Mouse (Mus musculus) cerebellum, adult 11-12 months (tissue): ENCODE measurements around the gene Armh3.

Experiments
- DNase-seq: peaks from one replicate; pipeline ENCODE4 v3.0.0; 2022

The Armh3 gene

GRCm38 (mm10) chr19:45902390-45903035 lies 95.8 kb downstream of the Armh3 start:
- DNase-seq, result peak; percentile 13

- DNase-seq, result no peak
These were observed 97.5 kb downstream of the Armh3 start for GRCm38 (mm10) chr19:45900836-45901235.

- no peak for DNase-seq
These were observed 102.6 kb downstream of the Armh3 start for GRCm38 (mm10) chr19:45895726-45896125.

- no peak for DNase-seq
These were observed 116.2 kb downstream of the Armh3 start for GRCm38 (mm10) chr19:45882056-45882455.

GRCm38 (mm10) chr19:45873320-45873719 lies 125.0 kb downstream of the Armh3 start:
- no peak for DNase-seq

GRCm38 (mm10) chr19:45855284-45855920 lies 142.9 kb downstream of the Armh3 start:
- DNase-seq, result no peak

- no peak for DNase-seq
These were observed 143.8 kb downstream of the Armh3 start for GRCm38 (mm10) chr19:45854521-45854920.

DNA sequence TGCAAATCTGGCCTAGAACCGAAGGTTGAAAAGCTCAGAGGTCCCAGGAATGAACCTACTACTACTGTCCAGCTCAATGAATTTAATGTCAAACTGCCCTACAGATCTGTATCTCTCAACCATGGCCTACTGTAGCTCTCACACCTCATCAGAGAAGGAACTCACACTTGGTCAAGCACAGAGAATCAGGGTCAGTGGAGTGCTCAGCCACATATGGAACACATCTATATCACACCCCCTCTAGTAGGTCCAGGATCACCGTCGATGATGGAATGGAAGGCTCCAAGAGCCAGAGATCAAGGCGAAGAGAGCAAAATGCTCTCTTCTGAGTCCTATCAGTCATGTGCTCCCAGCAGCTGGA lies 150.6 kb downstream of the Armh3 start:
- no peak for DNase-seq

DNA sequence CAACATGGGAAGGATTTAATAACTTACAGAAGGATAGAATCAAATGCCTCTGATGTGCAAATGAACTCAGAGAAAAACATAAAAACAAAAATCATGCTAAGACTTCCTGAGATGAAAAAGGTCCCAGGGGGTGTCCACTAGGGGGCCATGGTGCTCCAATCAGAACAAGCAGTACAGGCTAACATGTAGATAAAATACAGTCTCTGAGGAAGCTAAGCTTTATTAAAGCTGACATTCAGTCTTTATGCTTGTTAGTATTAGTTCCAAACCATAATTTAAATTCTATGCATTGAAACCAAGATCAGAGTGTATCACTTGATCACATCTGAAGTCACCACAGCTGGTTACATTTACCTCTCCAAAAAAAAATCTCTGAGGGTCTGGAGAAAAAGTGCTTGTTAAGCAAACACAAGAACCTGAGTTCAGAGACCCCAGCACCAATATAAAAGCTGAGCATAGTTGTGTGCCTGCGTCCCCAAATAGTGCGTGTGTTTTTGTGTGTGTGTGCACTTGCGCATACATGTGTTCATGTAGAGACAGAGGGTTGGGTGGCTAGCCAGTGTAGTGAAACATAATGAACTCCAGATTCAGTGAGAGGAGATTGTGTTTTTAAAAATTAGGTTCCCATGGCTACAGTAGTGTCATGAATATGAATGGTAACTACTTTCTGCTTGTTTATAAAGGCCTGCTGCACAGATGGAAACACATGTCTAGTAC lies 151.1 kb downstream of the Armh3 start:
- no peak for DNase-seq

- DNase-seq, result no peak
These were observed 154.1 kb downstream of the Armh3 start for GRCm38 (mm10) chr19:45844209-45844608.

DNA sequence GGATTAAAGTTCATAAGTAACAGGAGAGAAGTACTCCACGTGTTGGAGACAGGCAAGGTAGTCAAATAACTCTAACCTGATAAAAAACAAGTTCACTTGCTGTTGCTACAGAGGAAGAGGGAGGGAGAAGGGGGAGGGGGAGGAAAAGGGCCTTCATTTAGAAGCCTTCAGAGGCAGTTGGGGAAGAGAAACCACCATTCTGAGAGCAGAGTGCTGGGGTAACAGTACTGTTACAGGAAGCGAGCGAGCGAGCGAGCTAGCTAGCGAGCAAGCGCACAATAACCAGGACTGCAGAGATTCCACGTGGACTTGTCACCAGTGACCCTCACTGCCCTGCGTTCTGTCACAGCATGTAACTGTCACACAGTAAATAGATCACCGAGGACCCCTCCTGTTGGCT lies 154.9 kb downstream of the Armh3 start:
- DNase-seq, result no peak

- no peak for DNase-seq
These were observed 161.0 kb downstream of the Armh3 start for GRCm38 (mm10) chr19:45837050-45837994.

DNA sequence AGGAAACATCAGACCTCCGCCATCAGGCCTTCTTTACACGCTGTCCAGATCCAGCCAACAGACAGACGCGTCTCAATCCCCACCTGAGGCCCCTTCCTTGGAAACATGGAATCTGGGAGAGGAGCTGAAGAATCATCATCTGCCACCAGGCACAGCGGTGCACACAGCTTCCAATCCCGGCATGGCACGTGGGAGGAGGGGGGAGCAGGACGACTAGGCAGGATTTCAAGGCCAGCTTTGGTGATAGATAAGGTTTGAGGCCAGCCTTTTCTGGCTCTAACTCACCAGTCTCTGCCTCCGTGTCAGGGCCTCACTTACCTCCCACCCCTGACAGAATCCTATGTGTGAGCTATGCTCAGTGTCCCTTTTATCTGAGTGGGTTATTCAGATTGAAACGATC lies 162.8 kb downstream of the Armh3 start:
- DNase-seq, result no peak

- no peak for DNase-seq
These were observed 164.6 kb downstream of the Armh3 start for GRCm38 (mm10) chr19:45833665-45834064.

- no peak for DNase-seq
These were observed 167.6 kb downstream of the Armh3 start for GRCm38 (mm10) chr19:45830679-45831078.

DNA sequence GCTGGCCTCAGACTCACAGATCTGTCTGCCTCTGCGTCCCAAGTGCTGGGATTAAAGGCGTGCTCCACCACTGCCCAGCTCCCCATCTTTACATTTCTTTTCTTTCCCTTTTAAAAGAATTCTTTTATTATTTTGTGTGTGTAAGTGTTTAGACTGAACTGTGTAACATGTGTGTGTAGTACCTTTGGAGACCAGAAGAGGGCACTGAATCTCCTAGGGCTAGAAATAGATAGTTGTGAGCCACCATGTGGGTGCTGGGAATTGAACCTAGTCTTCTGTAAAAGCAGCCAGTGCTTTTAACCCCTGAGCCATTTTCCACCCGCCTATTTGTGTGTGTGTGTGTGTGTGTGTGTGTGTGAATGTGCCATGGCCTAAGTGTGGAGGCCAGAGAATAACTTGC lies 170.6 kb downstream of the Armh3 start:
- no peak for DNase-seq

DNA sequence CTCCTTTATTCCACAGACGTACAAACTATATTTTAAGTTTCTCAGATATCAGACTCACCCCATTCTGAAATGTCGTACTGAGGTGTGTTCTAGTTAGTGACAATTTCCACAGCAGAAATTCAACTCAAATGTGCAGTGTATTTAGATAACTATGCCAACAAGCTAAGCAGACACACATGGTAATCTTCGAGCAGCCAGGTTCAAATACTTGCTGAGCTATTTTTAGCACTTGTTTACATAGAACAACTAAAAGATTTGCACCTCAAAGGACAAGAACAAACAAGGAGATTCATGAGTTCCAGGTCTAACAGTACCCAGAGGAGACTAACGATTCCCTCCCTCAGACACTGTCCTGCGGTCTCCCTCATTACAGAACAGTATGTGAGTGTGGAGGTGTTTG lies 171.2 kb downstream of the Armh3 start:
- DNase-seq, result no peak

DNA sequence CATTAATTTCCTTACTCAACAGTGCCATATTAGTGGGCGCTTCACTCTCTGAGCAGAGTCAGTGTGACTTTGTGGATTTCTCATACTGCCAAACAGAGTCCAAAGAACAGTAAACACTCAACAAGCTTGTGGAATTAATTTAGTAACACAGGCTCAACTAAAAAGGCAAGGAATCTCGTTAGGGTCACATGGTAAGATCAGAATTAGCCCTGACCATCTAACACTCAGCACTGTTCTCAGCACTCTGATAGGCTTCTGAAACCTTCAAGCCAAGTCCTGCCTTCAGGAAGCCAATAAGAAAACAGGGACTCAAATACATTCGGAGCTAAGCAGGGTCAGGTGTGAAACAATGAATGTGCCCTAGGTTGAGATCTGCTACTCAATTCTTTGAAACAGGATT lies 172.1 kb downstream of the Armh3 start:
- DNase-seq, result no peak

DNA sequence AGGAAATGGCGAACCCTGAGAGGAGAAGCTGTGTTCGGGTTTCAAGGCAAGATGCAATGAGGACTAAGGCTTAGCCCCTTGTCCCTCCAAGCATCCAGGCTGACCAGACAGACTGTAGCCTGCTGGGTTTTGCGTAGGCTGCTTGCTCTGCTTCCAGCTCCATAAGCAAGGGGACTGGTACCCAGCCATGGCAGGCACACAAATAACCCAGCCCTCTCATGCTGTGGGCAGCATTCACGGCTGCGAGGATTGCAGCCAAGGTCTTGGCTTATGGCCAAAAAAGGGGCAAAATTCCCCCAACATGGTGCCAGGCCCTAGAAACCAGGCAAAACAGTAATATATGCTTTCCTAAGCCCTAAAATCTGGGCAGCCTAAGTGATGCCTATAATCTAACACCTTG lies 176.5 kb downstream of the Armh3 start:
- peak; percentile 30 for DNase-seq

GRCm38 (mm10) chr19:45817816-45818490 lies 180.3 kb downstream of the Armh3 start:
- no peak for DNase-seq

- no peak for DNase-seq
These were observed 181.6 kb downstream of the Armh3 start for GRCm38 (mm10) chr19:45816727-45817126.

DNA sequence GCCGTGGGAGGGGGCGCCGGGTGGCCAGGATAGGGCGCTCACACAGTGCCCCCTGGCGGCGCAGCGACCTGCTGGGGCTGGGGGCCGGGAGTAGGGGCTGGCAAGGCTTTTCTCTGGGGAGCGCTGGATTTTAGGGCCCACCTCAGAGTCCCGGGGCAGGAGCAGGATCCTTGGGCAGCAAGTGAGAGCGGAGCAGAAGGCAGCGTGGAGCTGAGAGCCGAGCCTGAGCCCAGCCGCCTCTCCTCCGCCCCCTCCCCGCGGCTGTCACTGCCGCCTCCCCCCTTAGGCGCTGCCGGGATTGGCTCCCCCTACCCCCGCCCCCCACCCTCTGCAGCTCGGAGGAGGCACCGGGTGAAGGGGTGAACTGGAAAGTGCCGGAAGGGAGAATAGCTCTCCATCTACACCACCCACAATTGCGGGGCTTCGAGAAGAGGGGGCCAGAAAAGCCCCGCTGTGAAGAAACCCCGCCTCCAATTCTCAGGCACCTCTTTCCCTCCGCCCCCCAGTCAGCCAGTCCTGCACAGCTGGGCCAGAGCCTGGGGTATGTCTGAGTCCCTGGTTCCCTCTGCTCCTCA lies 182.4 kb downstream of the Armh3 start, which contains the start of gene Kcnip2:
Gene Kcnip2 (minus strand): TSS at position 231 of the 575 bp plus-strand sequence.
- DNase-seq, result no peak
